Mouse (Mus musculus) layer of hippocampus, postnatal 10 days (tissue): ENCODE measurements at regions not wholly inside any gene's neighbourhood (a gene's known extent, or its start where the extent isn't known, plus 50 kb on each side); places are given as distances from the start of the nearest gene placed in this dataset.

Experiments
- DNase-seq, 2 experiments: peaks; one replicate each; pipeline ENCODE4 v3.0.0; 2021; ENCODE audit warnings: low spot score in 2 of 2

GRCm38 (mm10) chr9:51379589-51379988, 50.9 kb upstream of the 1810046K07Rik start:
- no peak for DNase-seq

- DNase-seq: no peak
These were observed 65.2 kb upstream of the 1810046K07Rik start for GRCm38 (mm10) chr9:51393921-51394320.

GRCm38 (mm10) chr9:51394372-51394771, 65.7 kb upstream of the 1810046K07Rik start:
- peak; percentile 29 to 30 for DNase-seq

- no peak for DNase-seq
These were observed 68.1 kb upstream of the 1810046K07Rik start for GRCm38 (mm10) chr9:51396801-51397200.

- DNase-seq: no peak
These were observed 69.0 kb upstream of the 1810046K07Rik start for GRCm38 (mm10) chr9:51397589-51398220.

- DNase-seq: no peak
These were observed 70.2 kb upstream of the 1810046K07Rik start for GRCm38 (mm10) chr9:51398886-51399285.

GRCm38 (mm10) chr9:51399356-51399755, 70.6 kb upstream of the 1810046K07Rik start:
- no peak for DNase-seq

GRCm38 (mm10) chr9:51401779-51402178, 73.1 kb upstream of the 1810046K07Rik start:
- DNase-seq: no peak

GRCm38 (mm10) chr9:51407978-51408377, 79.3 kb upstream of the 1810046K07Rik start:
- no peak for DNase-seq

GRCm38 (mm10) chr9:51418923-51419482, 90.3 kb upstream of the 1810046K07Rik start:
- DNase-seq: no peak

GRCm38 (mm10) chr9:51422553-51422952, 93.8 kb upstream of the 1810046K07Rik start:
- DNase-seq: no peak

GRCm38 (mm10) chr9:51423341-51423740, 94.6 kb upstream of the 1810046K07Rik start:
- no peak for DNase-seq

- no peak for DNase-seq
These were observed 101.7 kb upstream of the 1810046K07Rik start for GRCm38 (mm10) chr9:51430426-51430825.

- DNase-seq: no peak
These were observed 108.4 kb upstream of the 1810046K07Rik start for GRCm38 (mm10) chr9:51437130-51437529.

GRCm38 (mm10) chr9:51441773-51442381, 113.2 kb upstream of the 1810046K07Rik start:
- peak; percentile 28 to 37 for DNase-seq

GRCm38 (mm10) chr9:51455690-51456089, 127.0 kb upstream of the 1810046K07Rik start:
- DNase-seq: no peak

GRCm38 (mm10) chr9:51462463-51463024, 133.8 kb upstream of the 1810046K07Rik start:
- DNase-seq: no peak

GRCm38 (mm10) chr9:51470031-51470430, 141.3 kb upstream of the 1810046K07Rik start:
- no peak for DNase-seq

GRCm38 (mm10) chr9:51476511-51477056, 147.9 kb upstream of the 1810046K07Rik start:
- DNase-seq: no peak

GRCm38 (mm10) chr9:51487840-51488239, 159.1 kb upstream of the 1810046K07Rik start:
- no peak for DNase-seq

GRCm38 (mm10) chr9:51507265-51507913, 178.7 kb upstream of the 1810046K07Rik start:
- no peak for DNase-seq

- peak; percentile 36 to 43 for DNase-seq
These were observed 188.9 kb upstream of the 1810046K07Rik start for GRCm38 (mm10) chr9:51517643-51518042.
